Mouse (Mus musculus) lung, postnatal 0 days (tissue): ENCODE measurements around the gene Map1lc3a. TPM values are rescaled to one million over a fixed set of nuclear protein-coding genes. Genes with fewer than 3 reads are reported as not detected.

Experiments
- ATAC-seq: fragments of 200-750 bp; cut with Nextera tagmentation; 2 replicates; pipeline ENCODE4 v1.8.0; 2017; ENCODE audit warnings: moderate library complexity
- DNase-seq: peaks from one replicate; pipeline ENCODE4 v3.0.0-alpha.2; 2016; ENCODE audit warnings: low spot score
- H3K27ac ChIP-seq: fragments of 300-500 bp; sonication (generic); 2 replicates; pipeline ENCODE4 v1.5.1; 2014; ENCODE audit warnings: antibody characterized with exemption, mild to moderate bottlenecking, low read length, mixed read lengths
- H3K27me3 ChIP-seq: fragments of 300-500 bp; sonication (generic); replicated peaks from 2 replicates; pipeline ENCODE4 v1.6.1; 2014; ENCODE audit warnings: low read length, mixed read lengths; ENCODE audit not compliant: insufficient read depth
- H3K36me3 ChIP-seq: fragments of 300-500 bp; sonication (generic); 2 replicates; pipeline ENCODE4 v1.6.1; 2014; ENCODE audit warnings: low read length, mixed read lengths; ENCODE audit not compliant: insufficient read depth
- H3K4me1 ChIP-seq: fragments of 300-500 bp; sonication (generic); 2 replicates; pipeline ENCODE4 v1.6.1; 2014; ENCODE audit warnings: antibody characterized with exemption, low read depth, low read length, mixed read lengths; ENCODE audit not compliant: insufficient read depth
- H3K4me2 ChIP-seq: fragments of 300-500 bp; sonication (generic); replicated peaks from 2 replicates; pipeline ENCODE4 v1.6.1; 2014; ENCODE audit warnings: low read depth, mild to moderate bottlenecking, low read length, moderate library complexity, mixed read lengths
- H3K4me3 ChIP-seq: fragments of 300-500 bp; sonication (generic); 2 replicates; pipeline ENCODE4 v1.5.1; 2014; ENCODE audit warnings: low read depth, low read length
- H3K9ac ChIP-seq: fragments of 300-500 bp; sonication (generic); replicated peaks from 2 replicates; pipeline ENCODE4 v1.6.1; 2014; ENCODE audit warnings: low read depth, mild to moderate bottlenecking
- H3K9me3 ChIP-seq: fragments of 300-500 bp; sonication (generic); 2 replicates; pipeline ENCODE4 v1.6.1; 2016; ENCODE audit warnings: low read length, mixed read lengths
- CTCF ChIP-seq: IDR thresholded peaks from 2 replicates; pipeline ENCODE4 v1.5.1; 2016; ENCODE audit warnings: antibody characterized with exemption, mild to moderate bottlenecking
- EP300 ChIP-seq: IDR thresholded peaks from 2 replicates; pipeline ENCODE4 v1.6.1; 2016; ENCODE audit warnings: antibody characterized with exemption, mild to moderate bottlenecking, control low read depth
- WGBS: fragments of 180-500 bp; shearing (Covaris S2); extraction: QIAGEN DNeasy Blood & Tissue Kit; methylation state at CpG from one replicate; pipeline ENCODE4 v1.1.7; 2014; 5-methylcytosine and 5-hydroxymethylcytosine counted together
- polyA plus RNA-seq: library from polyadenylated mRNA; unstranded; fragments of >200 nt; fragmentation: Nextera tagmentation; extraction: Ambion mirVana; gene quantifications from 2 replicates; pipeline ENCODE4 v1.2.1, GENCODE M21; 2015

The Map1lc3a gene
- polyA plus RNA-seq, 1 experiment from 2014 or later = 428 TPM

DNA sequence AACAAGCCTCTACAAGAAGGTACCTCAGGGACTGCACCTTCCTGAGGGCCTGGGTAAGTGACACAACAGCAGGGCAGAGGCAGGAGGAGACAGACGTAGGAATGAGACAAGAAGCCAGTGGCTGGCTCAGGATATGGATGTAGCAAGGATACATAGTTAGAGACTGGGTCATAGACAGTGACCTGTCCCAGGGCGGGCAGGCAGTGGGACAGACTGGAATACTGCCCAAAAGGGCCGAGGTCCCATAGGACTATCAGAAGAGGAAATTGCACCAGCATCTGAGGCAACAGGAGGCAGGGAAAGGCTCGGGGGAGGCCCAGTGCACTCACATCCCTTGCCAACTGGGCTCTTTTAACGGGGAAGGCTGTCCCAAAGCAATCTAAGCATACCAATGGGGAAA, 44.5 kb downstream of the Map1lc3a start:
- ATAC-seq = peak; percentile 21; the same call in 1 of the 2 replicates
- no peak overlapping the region for H3K4me3 ChIP-seq
- 65% methylated on average over 5 of the region's 5 CpGs for WGBS
- TF ChIP-seq CTCF (no peak), EP300 (no peak)
- no peak for DNase-seq
- H3K9me3 ChIP-seq = no peaks in the 10 kb centered on the region
- no peak overlapping the region; the same call in 1 of the 2 replicates for H3K27ac ChIP-seq
- H3K4me1 ChIP-seq = no peaks in the 10 kb centered on the region
- H3K36me3 ChIP-seq = 0 out of 2 replicates have a peak, but pooled peaks cover 4% of the 10 kb centered on the region
- no peaks in the 10 kb centered on the region for H3K27me3 ChIP-seq
- H3K9ac ChIP-seq = no peak overlapping the region
- no peak overlapping the region for H3K4me2 ChIP-seq

DNA sequence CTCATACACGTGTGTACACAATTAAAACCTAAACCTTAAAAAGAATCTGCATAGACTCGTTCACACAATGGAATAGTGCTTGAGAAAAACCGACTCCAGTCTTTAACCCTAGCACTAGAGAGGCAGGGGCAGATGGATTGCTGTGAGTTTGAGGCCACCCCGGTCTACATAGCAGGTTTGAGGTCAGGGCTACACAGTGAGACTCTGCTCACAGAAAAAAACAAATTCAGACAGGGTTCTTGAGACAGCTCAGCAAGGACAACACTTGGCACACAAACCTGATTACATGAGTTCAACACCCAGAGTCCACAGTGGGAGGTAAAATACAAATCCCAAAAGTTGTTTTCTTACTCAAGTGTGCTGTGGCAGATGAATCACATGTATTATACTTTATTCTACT, 49.9 kb downstream of the Map1lc3a start:
- Histone ChIP-seq H3K27me3 (no peaks in the 10 kb centered on the region), H3K9me3 (no peaks in the 10 kb centered on the region), H3K36me3 (peaks cover 10% of the 10 kb centered on the region; the same call in 1 of the 2 replicates), H3K4me3 (no peak overlapping the region), H3K9ac (no peak overlapping the region), H3K4me1 (no peaks in the 10 kb centered on the region), H3K4me2 (no peak overlapping the region), H3K27ac (no peak overlapping the region)
- TF ChIP-seq CTCF (no peak), EP300 (no peak)
- ATAC-seq = no peak
- 83% methylated on average over 4 of the region's 4 CpGs for WGBS
- DNase-seq = no peak

Other genes starting within 250 kb of the Map1lc3a start
- gene Ahcy, start 201.8 kb upstream of the Map1lc3a start, polyA plus RNA-seq = 13.3 and 14.4 TPM in 2 replicates
- gene Itch, start 142.8 kb upstream of the Map1lc3a start, polyA plus RNA-seq = 24.9 and 30.3 TPM in 2 replicates
- gene Dynlrb1, start 39.8 kb upstream of the Map1lc3a start, polyA plus RNA-seq = 332 TPM in 2 replicates
- gene Pigu, start 81.1 kb downstream of the Map1lc3a start, polyA plus RNA-seq = 41.1 and 41.4 TPM in 2 replicates
- gene Trp53inp2, start 104.8 kb downstream of the Map1lc3a start, polyA plus RNA-seq = 30.4 and 32.6 TPM in 2 replicates
- gene Ncoa6, start 197.6 kb downstream of the Map1lc3a start, polyA plus RNA-seq = 16.7 and 20.0 TPM in 2 replicates
- 15.0 and 16.8 TPM in 2 replicates for gene Acss2, start 241.7 kb downstream of the Map1lc3a start, polyA plus RNA-seq
- gene Ggt7, start 241.9 kb downstream of the Map1lc3a start, polyA plus RNA-seq = 1.0 and 1.2 TPM in 2 replicates